Mouse (Mus musculus): ENCODE data around the gene Pkd1.

GRCm38 (mm10) chr17:24537536-24537935 is 12.1 kb upstream of the Pkd1 start:
- TF ChIP-seq TAL1 (conservative IDR thresholded peaks at IDR 0.05; ENCODE audit: low read depth, low read length) (no peak), GATA2 (IDR thresholded peaks at IDR 0.05; ENCODE audit: borderline replicate concordance, low read depth, low read length) (no peak), GATA1 (IDR thresholded peaks at IDR 0.05; ENCODE audit: borderline replicate concordance, low read length) (no peak), CTCF (IDR thresholded peaks at IDR 0.05; ENCODE audit: low read depth, low read length) (no peak)

All from G1E (cell line).